Mouse (Mus musculus) erythroblast, embryonic 14.5 days (primary cell): ENCODE measurements around the gene Wwox. TPM values are rescaled to one million over a fixed set of nuclear protein-coding genes. Genes with fewer than 3 reads are reported as not detected.

ENCODE experiments used
- H3K27me3 ChIP-seq: 2 replicates; pipeline ENCODE4 v1.6.1; 2012; ENCODE audit warnings: inconsistent platforms; ENCODE audit not compliant: control insufficient read depth
- H3K36me3 ChIP-seq: 2 replicates; pipeline ENCODE4 v1.6.1; 2012; ENCODE audit warnings: mild to moderate bottlenecking, inconsistent platforms; ENCODE audit not compliant: control insufficient read depth
- H3K4me1 ChIP-seq: 2 replicates; pipeline ENCODE4 v1.6.1; 2012; ENCODE audit warnings: inconsistent platforms; ENCODE audit not compliant: control insufficient read depth
- H3K4me3 ChIP-seq: replicated peaks from 2 replicates; pipeline ENCODE3; 2012; ENCODE audit warnings: moderate library complexity, mild to moderate bottlenecking, inconsistent platforms
- H3K9me3 ChIP-seq: 2 replicates; pipeline ENCODE4 v1.6.1; 2012; ENCODE audit warnings: low read length, inconsistent platforms, mixed read lengths; ENCODE audit not compliant: control insufficient read depth
- GATA1 ChIP-seq: IDR thresholded peaks from 2 replicates; pipeline ENCODE4 v1.6.1; 2012; ENCODE audit warnings: low read length, inconsistent platforms, mixed read lengths
- TAL1 ChIP-seq: IDR thresholded peaks from 3 replicates; pipeline ENCODE4 v1.6.1; 2012; ENCODE audit warnings: low read length, inconsistent platforms, mixed read lengths
- polyA plus RNA-seq: library from polyadenylated mRNA; stranded (reverse); fragments of >175 nt; gene quantifications from 2 replicates; pipeline ENCODE4 v1.2.3, GENCODE M21; 2012

Gene Wwox
- polyA plus RNA-seq, 1 experiment, result 0.18 TPM

DNA sequence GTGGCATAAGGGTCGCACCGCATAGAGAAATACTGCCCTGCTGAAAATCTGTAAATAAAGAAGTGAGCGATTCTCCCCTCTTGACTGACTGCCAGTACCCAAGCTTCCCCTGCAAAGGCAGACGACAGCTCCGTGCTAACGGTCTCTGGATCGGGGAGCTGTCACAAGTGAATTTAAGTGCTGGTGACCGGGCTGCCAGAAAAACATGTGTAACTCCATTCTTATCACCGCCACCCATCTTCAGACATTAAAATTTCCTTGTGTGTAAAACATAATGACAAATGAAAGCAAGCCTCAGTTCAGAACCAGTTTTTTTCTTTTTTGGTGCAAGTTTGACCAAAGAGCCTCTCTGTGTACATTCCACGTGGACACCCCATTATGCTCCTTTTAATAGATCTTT lies 242.7 kb downstream of the Wwox start:
- H3K27me3 ChIP-seq, result no peaks in the 10 kb centered on the region
- H3K4me3 ChIP-seq, result no peak overlapping the region
- no peaks in the 10 kb centered on the region for H3K36me3 ChIP-seq
- H3K9me3 ChIP-seq, result peaks cover 7% of the 10 kb centered on the region; the same call in 1 of the 2 replicates
- no peak for TF ChIP-seq GATA1
- TF ChIP-seq TAL1, result no peak
- no peaks in the 10 kb centered on the region for H3K4me1 ChIP-seq

DNA sequence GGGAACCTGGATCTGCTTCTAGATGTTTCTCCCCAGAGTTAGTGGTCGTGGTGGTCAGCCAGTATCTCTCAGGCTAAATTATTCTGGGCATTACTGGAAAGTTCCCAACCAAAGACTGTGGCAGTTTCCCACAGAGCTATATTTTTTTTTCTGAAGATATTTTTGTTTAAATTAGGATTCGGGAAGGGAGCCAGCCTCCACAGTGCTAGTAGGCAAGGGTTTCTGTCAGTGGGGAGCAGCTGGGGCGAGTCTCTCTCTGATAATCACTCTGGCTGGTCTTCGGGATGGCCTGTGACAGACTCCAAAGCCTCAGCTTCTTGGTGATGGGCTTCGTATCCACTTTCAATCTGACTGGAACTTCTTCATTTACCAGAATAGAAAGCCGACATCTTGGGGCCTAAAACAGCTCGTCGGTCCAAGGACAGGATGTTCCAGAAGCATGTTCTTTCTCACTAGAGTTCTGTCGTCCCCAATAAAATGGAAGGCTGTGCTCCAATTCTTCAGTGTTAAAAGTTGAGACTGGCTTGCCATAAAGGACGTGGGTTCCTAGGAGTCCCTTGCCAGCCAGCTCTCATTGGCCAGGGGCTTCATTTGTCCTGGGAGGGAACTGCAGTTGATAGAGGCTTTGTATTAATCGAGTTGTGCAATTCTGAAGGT lies 244.7 kb downstream of the Wwox start:
- H3K36me3 ChIP-seq, result no peaks in the 10 kb centered on the region
- H3K27me3 ChIP-seq, result no peaks in the 10 kb centered on the region
- no peak overlapping the region for H3K4me3 ChIP-seq
- H3K4me1 ChIP-seq, result no peaks in the 10 kb centered on the region
- H3K9me3 ChIP-seq, result peaks cover 7% of the 10 kb centered on the region; the same call in 1 of the 2 replicates
- no peak for TF ChIP-seq TAL1
- TF ChIP-seq GATA1, result no peak

DNA sequence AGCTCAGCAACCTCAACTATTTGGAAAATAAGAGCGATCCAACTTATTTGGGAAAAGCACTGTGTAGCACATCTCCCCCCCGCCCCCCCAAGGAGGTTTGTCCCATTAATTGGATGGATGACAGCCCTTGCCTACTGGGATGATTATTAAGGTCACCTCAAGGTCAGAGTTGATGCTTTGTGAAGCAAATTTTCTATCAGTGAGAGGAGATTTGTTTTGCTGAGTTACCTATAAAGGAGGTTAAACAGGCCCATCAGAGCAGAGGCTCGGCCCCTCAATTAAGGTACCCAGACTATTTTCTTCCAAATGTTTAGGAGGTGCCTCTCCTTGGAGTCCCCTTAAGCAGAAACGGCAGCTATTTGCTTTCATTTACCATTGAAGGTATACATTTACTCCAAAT lies 247.0 kb downstream of the Wwox start:
- TF ChIP-seq GATA1 (no peak), TAL1 (no peak)
- H3K4me1 ChIP-seq, result no peaks in the 10 kb centered on the region
- H3K4me3 ChIP-seq, result no peak overlapping the region
- peaks cover 7% of the 10 kb centered on the region; the same call in 1 of the 2 replicates for H3K9me3 ChIP-seq
- no peaks in the 10 kb centered on the region for H3K27me3 ChIP-seq
- no peaks in the 10 kb centered on the region for H3K36me3 ChIP-seq

DNA sequence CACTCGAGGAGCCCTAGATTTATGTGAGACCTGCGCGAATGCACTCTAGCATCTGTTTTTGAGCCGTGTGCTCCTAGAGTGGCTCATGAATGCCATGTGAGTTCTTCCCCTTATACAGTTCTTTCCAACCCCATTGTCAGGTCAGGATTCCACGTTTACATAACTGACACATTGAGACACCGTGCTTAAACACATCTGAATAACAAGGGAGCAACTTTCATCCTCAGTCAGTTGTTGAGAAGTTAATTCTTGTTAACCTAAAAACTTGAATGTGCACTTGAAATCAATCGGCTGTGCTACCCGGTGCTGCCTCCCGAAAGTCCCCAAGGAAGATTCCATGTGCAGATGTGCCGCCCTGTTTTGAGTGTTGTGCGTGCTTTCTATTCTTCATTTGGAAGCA lies 249.3 kb downstream of the Wwox start:
- no peaks in the 10 kb centered on the region for H3K4me1 ChIP-seq
- TF ChIP-seq TAL1 (no peak), GATA1 (no peak)
- H3K36me3 ChIP-seq, result no peaks in the 10 kb centered on the region
- H3K27me3 ChIP-seq, result no peaks in the 10 kb centered on the region
- H3K9me3 ChIP-seq, result no peaks in the 10 kb centered on the region; the same call in 1 of the 2 replicates
- no peak overlapping the region for H3K4me3 ChIP-seq

DNA sequence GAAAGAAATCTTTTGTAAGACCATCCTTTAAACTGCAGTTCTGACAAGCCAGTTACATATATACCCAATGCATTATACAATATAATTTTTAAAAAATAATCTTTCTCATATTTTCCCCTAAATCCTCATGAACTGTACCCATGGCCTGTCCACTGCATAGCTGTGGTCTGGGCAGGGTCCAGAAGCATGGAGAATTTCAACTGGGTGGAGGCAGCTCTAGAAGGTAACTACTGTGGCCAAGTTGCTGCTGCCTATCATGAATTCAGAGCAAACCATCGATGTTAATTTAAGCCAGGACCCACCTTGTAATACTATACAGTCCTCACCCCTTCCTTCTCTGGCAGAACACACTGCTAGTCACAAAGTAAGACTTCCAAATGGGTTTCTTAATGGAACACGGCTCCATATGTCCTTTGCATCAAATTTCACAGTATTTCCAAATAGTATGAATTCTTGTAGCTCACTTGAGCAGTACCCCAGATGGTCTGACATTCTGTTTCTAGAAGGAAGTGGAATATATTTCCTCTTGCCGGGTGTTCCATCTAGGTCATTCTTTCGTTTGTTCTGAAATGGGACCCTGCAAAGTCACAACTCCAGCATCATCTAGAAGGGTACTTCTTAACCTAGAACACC lies 255.2 kb downstream of the Wwox start:
- TF ChIP-seq GATA1 (no peak), TAL1 (no peak)
- Histone ChIP-seq H3K36me3 (no peaks in the 10 kb centered on the region), H3K27me3 (no peaks in the 10 kb centered on the region), H3K4me3 (no peak overlapping the region), H3K9me3 (peaks cover 16% of the 10 kb centered on the region), H3K4me1 (no peaks in the 10 kb centered on the region)

DNA sequence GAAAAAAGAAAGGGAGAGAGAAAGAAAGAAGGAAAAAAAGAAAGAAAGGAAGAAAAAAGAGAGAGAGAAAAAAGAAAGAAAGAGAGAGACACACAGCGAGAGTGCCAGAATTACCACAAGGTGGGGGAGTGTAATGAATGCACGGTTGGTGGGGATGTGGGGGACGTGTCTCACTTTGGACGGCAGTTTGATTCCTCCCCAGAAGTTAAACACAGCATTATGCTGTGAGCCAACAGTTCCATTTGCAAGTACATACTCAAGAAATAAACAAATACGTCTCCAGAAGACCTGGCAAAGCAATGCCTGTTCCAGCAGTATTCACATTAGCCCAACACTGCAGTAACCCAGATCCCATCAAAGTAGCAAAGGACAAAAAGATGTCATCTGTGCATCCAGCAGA lies 264.1 kb downstream of the Wwox start:
- Histone ChIP-seq H3K9me3 (peaks cover 10% of the 10 kb centered on the region), H3K36me3 (no peaks in the 10 kb centered on the region), H3K4me3 (no peak overlapping the region), H3K27me3 (no peaks in the 10 kb centered on the region), H3K4me1 (no peaks in the 10 kb centered on the region)
- TF ChIP-seq TAL1 (no peak), GATA1 (no peak)

DNA sequence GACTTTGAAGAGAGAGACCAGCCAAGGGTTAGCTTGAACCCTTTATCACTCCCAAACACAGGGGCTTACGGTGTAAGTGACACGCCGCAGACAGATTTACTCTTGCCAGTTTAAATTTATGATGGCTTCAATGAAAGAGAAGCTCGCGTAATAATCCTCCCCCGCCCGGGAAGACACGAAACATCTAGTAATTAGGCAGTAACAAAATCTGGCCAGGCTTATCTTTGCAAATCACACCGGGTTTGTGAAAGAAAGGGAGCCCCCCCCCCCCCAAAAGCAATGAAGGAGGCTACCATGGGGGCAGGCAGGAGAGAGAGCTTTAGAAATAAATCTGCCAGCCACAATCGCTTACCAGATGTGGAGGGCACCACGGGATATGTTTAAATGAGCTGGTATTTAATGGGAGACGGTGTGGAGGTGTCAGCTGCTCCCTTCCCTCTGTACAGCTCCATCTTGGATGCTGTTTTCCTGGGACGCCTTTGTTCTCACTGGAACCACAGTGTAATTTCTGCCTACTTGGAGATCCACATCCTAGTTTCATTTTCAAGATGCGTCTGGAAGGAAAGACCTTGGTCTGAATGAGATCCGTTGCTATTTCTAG lies 268.2 kb downstream of the Wwox start:
- no peaks in the 10 kb centered on the region for H3K4me1 ChIP-seq
- no peaks in the 10 kb centered on the region for H3K9me3 ChIP-seq
- no peaks in the 10 kb centered on the region for H3K27me3 ChIP-seq
- no peak overlapping the region for H3K4me3 ChIP-seq
- no peaks in the 10 kb centered on the region; the same call in 1 of the 2 replicates for H3K36me3 ChIP-seq
- TF ChIP-seq GATA1 (no peak), TAL1 (no peak)

DNA sequence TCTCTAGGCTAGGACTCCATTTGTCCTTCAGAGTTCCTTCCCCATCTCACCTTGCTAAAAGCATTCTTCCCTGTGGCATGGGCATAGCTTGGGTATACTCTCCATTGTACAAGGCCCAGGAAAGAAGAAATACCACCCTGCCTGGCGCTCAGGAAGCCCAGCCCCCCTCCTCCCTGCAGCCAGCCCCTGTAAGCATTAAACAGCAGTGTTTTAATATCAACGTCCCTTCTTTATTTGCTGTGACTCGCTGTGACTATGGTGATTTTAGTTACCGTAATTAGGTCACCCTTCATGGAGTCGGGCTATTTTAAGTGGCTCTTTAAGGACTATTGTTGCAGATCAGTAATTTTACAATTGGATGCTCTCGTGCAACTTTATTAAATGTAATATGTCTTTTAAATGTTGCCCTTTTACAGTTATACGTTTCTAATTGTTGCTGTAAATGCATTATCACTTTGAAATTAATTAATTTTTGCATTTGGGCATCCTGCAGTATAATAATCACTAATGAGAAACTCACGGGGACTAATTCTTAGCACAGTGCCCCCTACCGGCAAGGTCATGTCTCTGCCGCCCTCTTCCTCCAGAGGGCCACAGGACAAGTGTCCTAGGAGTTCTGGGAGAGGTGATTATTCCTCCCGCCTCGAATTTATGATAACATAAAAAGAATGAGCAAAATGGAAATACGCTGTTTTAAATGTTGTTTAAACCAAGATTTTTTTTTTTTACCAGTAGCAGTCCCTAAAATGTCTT lies 276.0 kb downstream of the Wwox start:
- Histone ChIP-seq H3K4me1 (no peaks in the 10 kb centered on the region), H3K36me3 (no peaks in the 10 kb centered on the region; the same call in 1 of the 2 replicates), H3K9me3 (no peaks in the 10 kb centered on the region), H3K27me3 (no peaks in the 10 kb centered on the region), H3K4me3 (no peak overlapping the region)
- TF ChIP-seq TAL1, result no peak
- no peak for TF ChIP-seq GATA1

DNA sequence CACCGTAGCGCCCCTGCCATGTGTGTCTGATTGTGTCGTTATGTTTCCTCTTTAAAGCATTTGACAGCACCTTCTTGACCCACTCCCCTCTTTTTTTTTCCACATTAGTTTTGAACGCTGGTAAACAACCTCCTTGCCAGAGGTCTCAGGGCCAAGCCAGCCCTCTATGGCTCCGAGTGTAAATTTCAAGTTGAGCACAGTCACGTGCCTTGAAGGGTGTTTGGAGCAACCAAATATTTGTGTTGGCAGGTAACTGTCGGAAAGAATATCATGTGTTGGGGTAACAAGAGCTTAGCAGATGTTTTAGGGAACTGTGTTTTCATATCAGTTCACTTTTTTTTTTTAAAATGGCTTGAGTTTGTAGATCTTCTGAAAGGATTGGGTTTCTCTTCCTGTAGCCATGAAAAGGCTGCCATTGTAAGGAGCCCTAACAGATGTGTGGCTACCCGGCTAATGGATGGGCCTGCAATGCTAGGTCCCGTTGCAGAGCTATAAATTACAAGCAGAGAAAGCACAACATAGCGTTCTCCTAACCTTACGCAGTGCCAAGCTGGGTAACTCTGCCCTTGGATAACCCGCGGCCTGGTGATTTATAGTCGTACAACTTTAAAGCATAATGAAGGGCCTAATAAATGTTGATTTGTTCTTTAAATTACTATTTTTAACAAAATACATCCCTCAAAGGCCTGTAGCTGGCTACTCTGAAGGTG lies 277.2 kb downstream of the Wwox start:
- H3K4me3 ChIP-seq, result no peak overlapping the region
- no peaks in the 10 kb centered on the region; the same call in 1 of the 2 replicates for H3K36me3 ChIP-seq
- no peaks in the 10 kb centered on the region for H3K27me3 ChIP-seq
- no peaks in the 10 kb centered on the region for H3K9me3 ChIP-seq
- H3K4me1 ChIP-seq, result no peaks in the 10 kb centered on the region
- no peak for TF ChIP-seq GATA1
- no peak for TF ChIP-seq TAL1
